In the genomic region with DNA sequence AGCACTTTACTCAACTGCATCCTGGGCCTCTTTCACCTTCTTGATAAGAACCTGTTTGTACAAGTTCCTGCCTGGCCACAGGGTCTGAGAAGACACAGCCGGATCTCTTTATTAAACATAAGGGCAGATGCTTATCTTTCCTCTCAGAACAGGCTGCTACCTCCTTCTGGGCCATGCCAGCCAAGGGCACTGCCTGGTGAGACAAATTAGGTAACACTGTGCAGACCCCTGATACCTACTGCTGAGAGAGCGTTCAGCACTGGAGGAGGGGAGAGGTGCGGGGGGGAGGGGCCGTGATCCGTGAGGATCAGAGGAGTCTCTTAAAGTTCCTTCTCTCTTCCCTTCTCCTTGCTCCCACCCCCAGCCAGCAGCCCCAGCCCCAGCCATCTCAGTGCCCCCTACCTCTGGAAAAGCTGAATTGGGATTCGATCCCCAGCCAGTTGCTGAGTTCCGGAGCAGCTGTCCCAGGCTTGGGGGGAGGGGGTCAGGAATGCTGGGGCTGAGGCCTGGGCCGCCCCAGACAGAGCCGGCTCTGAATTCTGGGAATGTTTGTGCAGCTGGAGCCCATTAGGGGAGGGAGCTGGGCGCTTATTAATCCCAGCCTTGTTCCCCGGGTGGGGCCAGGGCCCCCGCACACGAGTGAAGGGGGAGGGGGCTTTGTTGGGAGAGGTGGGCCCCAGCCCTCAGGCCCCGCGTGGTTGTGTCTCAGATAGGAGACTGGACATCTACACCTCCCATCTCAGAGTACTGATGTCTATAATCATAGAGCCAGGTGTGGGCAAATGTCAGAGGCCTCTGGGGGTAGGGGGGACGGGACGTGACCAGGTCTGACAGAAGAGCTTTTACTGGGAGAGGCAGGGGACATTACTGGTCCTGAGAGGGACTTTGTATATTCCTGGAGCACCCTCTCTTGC, we compare ENCODE assay signal across 8 mouse cellular contexts. TPM values are rescaled to one million over a fixed set of nuclear protein-coding genes. Genes with fewer than 3 reads are reported as not detected.
DNase-seq lines count a peak whose midpoint lies in the region; ATAC-seq and TF ChIP-seq lines count a peak whose summit lies in the region.

No protein-coding gene starts in this region.

- no peaks in the 10 kb centered on the region for H3K9me3 ChIP-seq in ES-Bruce4 (replicated peaks; ENCODE audit: control insufficient read depth, insufficient read depth, low read length, poor library complexity, severe bottlenecking)
- no peaks in the 10 kb centered on the region for H3K9me3 ChIP-seq in heart, embryonic 15.5 days (replicated peaks)
- no peaks in the 10 kb centered on the region for H3K9me3 ChIP-seq in midbrain, embryonic 16.5 days (replicated peaks; ENCODE audit: control insufficient read depth, low read length, poor library complexity, severe bottlenecking)

- 9% methylated on average over 17 of the region's 17 CpGs for WGBS in heart, embryonic 15.5 days
- 6% methylated on average over 17 of the region's 17 CpGs for WGBS in midbrain, embryonic 16.5 days

- no peaks in the 10 kb centered on the region for H3K27me3 ChIP-seq in ES-Bruce4 (ENCODE audit: control insufficient read depth, insufficient read depth, low read length, poor library complexity, severe bottlenecking)
- H3K27me3 ChIP-seq in heart, embryonic 15.5 days: no peaks in the 10 kb centered on the region
- no peaks in the 10 kb centered on the region for H3K27me3 ChIP-seq in midbrain, embryonic 16.5 days (ENCODE audit: control insufficient read depth, insufficient read depth, low read depth, low read length)

- DNase-seq in embryo, embryonic 10.5 days (ENCODE audit: low spot score): peak; percentile 91
- DNase-seq in kidney, postnatal 14 days: peak; percentile 77
- DNase-seq in B cell, adult 2 months: no peak
- no peak for DNase-seq in layer of hippocampus, adult 2 months (ENCODE audit: low spot score in 2 of 2)
- DNase-seq in thymus, postnatal 25 days: no peak

- no peak overlapping the region; the same call in 1 of the 2 replicates for H3K4me3 ChIP-seq in ES-Bruce4 (ENCODE audit: low read depth, low read length)
- peak overlapping the region; percentile 25 for H3K4me3 ChIP-seq in heart, embryonic 15.5 days
- no peak overlapping the region for H3K4me3 ChIP-seq in midbrain, embryonic 16.5 days (ENCODE audit: low read depth, low read length)
- H3K4me3 ChIP-seq in layer of hippocampus, adult 2 months: no peak overlapping the region

- peak; percentile 81 for ATAC-seq in heart, embryonic 15.5 days (replicated peaks; ENCODE audit: insufficient number of reproducible peaks, insufficient read depth, low FRiP score, low read depth)
- no peak for ATAC-seq in midbrain, embryonic 16.5 days

- TF ChIP-seq CTCF in ES-Bruce4 (IDR thresholded peaks at IDR 0.05; ENCODE audit: low read depth, low read length): no peak
- TF ChIP-seq CTCF in layer of hippocampus, adult 2 months (conservative IDR thresholded peaks at IDR 0.05): no peak

- H3K4me1 ChIP-seq in ES-Bruce4 (ENCODE audit: control insufficient read depth, insufficient read depth, low read length): peaks cover 1% of the 10 kb centered on the region
- H3K4me1 ChIP-seq in heart, embryonic 15.5 days (replicated peaks): peaks cover 24% of the 10 kb centered on the region
- peaks cover 10% of the 10 kb centered on the region for H3K4me1 ChIP-seq in midbrain, embryonic 16.5 days (ENCODE audit: control insufficient read depth, insufficient read depth, low read length)

- no peaks in the 10 kb centered on the region for H3K36me3 ChIP-seq in ES-Bruce4 (ENCODE audit: control insufficient read depth, insufficient read depth, low read length, poor library complexity, severe bottlenecking)
- no peaks in the 10 kb centered on the region for H3K36me3 ChIP-seq in heart, embryonic 15.5 days
- H3K36me3 ChIP-seq in midbrain, embryonic 16.5 days (ENCODE audit: control insufficient read depth, insufficient read depth, low read length): no peaks in the 10 kb centered on the region

- H3K4me2 ChIP-seq in heart, embryonic 15.5 days: peak overlapping the region; percentile 49
- H3K4me2 ChIP-seq in midbrain, embryonic 16.5 days (ENCODE audit: low read length): no peak overlapping the region

- no peak overlapping the region; the same call in 1 of the 2 replicates for H3K27ac ChIP-seq in ES-Bruce4 (ENCODE audit: insufficient read depth, low read length)
- H3K27ac ChIP-seq in heart, embryonic 15.5 days: peak overlapping the region; percentile 75
- H3K27ac ChIP-seq in midbrain, embryonic 16.5 days (ENCODE audit: low read length): no peak overlapping the region
- no peak overlapping the region for H3K27ac ChIP-seq in layer of hippocampus, adult 2 months

- TF ChIP-seq POLR2A in ES-Bruce4 (IDR thresholded peaks at IDR 0.05; ENCODE audit: insufficient read depth, low read length): no peak

- H3K9ac ChIP-seq in ES-Bruce4 (ENCODE audit: low read depth, poor library complexity, severe bottlenecking): peak overlapping the region; percentile 51
- peak overlapping the region; percentile 27 for H3K9ac ChIP-seq in heart, embryonic 15.5 days
- peak overlapping the region; percentile 34; the same call in 1 of the 2 replicates for H3K9ac ChIP-seq in midbrain, embryonic 16.5 days (ENCODE audit: low read depth, low read length)

- peak; percentile 53 for TF ChIP-seq EP300 in ES-Bruce4 (IDR thresholded peaks at IDR 0.05; ENCODE audit: insufficient read depth, low read depth, low read length)

RNA-seq across cellular contexts. Expression of a gene that starts 19.9 kb away (rescaled TPM):
- 30.3 and 36.1 TPM in 2 replicates for polyA plus RNA-seq in ES-Bruce4 (2011; ENCODE audit: insufficient read depth, insufficient read length, low read depth, missing spikeins)
- polyA plus RNA-seq in heart, embryonic 15.5 days (2015; fragmentation: Nextera tagmentation; extraction: Ambion mirVana): 15.1 and 20.4 TPM in 2 replicates
- 3.9 and 4.4 TPM in 2 replicates for polyA plus RNA-seq in midbrain, embryonic 16.5 days (2015; fragmentation: Nextera tagmentation; extraction: Ambion mirVana)
- total RNA-seq in layer of hippocampus, adult 2 months (2021): 1 to 10 TPM; 7.5 to 9.2 TPM

RNA-seq across cellular contexts. Expression of a gene that starts 39.4 kb away (rescaled TPM):
- polyA plus RNA-seq in ES-Bruce4 (2011; ENCODE audit: insufficient read depth, insufficient read length, low read depth, missing spikeins): 8.8 and 9.4 TPM in 2 replicates
- 0.45 and 0.57 TPM in 2 replicates for polyA plus RNA-seq in heart, embryonic 15.5 days (2015; fragmentation: Nextera tagmentation; extraction: Ambion mirVana)
- 0.15 and 0.16 TPM in 2 replicates for polyA plus RNA-seq in midbrain, embryonic 16.5 days (2015; fragmentation: Nextera tagmentation; extraction: Ambion mirVana)
- total RNA-seq in layer of hippocampus, adult 2 months (2021): not detected

RNA-seq across cellular contexts. Expression of a gene that starts 44.9 kb away (rescaled TPM):
- 3.8 and 5.3 TPM in 2 replicates for polyA plus RNA-seq in ES-Bruce4 (2011; ENCODE audit: insufficient read depth, insufficient read length, low read depth, missing spikeins)
- 9.7 and 13.7 TPM in 2 replicates for polyA plus RNA-seq in heart, embryonic 15.5 days (2015; fragmentation: Nextera tagmentation; extraction: Ambion mirVana)
- polyA plus RNA-seq in midbrain, embryonic 16.5 days (2015; fragmentation: Nextera tagmentation; extraction: Ambion mirVana): 1.6 and 2.4 TPM in 2 replicates
- total RNA-seq in layer of hippocampus, adult 2 months (2021): 1 to 10 TPM; 3.9 to 4.2 TPM

Comparison
In these comparisons a context has a peak if more than half of its experiments do, and no peak if none do; other contexts are left out.
1. DNase-seq: peak in embryo, embryonic 10.5 days (single experiment) and kidney, postnatal 14 days (single experiment); none in B cell, adult 2 months (0 of 2), layer of hippocampus, adult 2 months (0 of 2) and thymus, postnatal 25 days (single experiment).
2. Peak in every context shown above with its lines, with median percentiles within 50 percentile points of each other: H3K9ac ChIP-seq.